Comparison of ENCODE assay signal across 14 mouse cellular contexts in the genomic region with DNA sequence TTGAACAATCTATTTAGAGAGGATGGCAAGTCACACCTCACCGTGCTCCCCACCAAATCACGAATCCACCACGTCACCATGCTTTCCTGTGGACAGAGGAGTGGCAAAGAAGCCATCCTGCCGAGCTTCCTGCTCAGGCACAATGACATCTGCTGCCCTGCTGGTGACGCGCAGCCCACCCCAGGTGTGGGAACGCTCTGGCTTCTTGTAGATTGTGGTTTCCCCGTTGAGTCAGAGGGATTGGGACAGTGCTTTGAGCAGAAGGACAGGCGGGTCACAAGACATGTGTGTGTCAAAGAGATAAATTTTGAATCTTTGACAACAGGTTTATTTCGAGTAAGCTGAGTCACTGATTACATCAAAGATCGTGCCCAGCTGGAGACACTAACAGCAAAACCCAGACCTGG.
DNase-seq lines count a peak whose midpoint lies in the region; ATAC-seq lines count a peak whose summit lies in the region.
"Had no signal": no experiment of that assay in that cellular context is flagged by ENCODE, and none has a peak within 500 bp of the region (broad histone marks: within the 10 kb centered on the region; RNA-seq: fewer than 3 reads in every experiment).

No protein-coding gene starts in this region.

- no peaks in the 10 kb centered on the region for H3K9me3 ChIP-seq in midbrain, embryonic 11.5 days (ENCODE audit: control insufficient read depth, low read length)
- H3K9me3 ChIP-seq: stomach, embryonic 15.5 days had no signal

- peak; percentile 10 for DNase-seq in spleen, adult 12 weeks (ENCODE audit: low spot score)
- DNase-seq in spleen, postnatal 14 days (ENCODE audit: low spot score in 2 of 2) = no peak
- DNase-seq in induced T-regulatory cell, adult 2 months (ENCODE audit: low read depth) = peak; percentile 89
- DNase-seq in naive thymus-derived CD4-positive, alpha-beta T cell, adult 2 months (ENCODE audit: low read depth) = peak; percentile 86
- DNase-seq in thymus, postnatal 4 days = peak; percentile 72
- no peak for DNase-seq in embryo, embryonic 9.5 days (ENCODE audit: extremely low spot score)
- no peak for DNase-seq in midbrain, embryonic 11.5 days (ENCODE audit: low spot score, missing footprints)
- DNase-seq in kidney, postnatal 25 days = no peak
- DNase-seq: cerebellum, postnatal 10 days; kidney, postnatal 36 days; left cerebral cortex, postnatal 4 days had no signal

- H3K4me3 ChIP-seq in midbrain, embryonic 11.5 days (ENCODE audit: low read depth, low read length) = no peak overlapping the region
- H3K4me3 ChIP-seq: erythroblast, embryonic 14.5 days; hindbrain, embryonic 10.5 days; stomach, embryonic 15.5 days had no signal

- no peak overlapping the region for H3K9ac ChIP-seq in midbrain, embryonic 11.5 days (ENCODE audit: low read length)
- H3K9ac ChIP-seq: stomach, embryonic 15.5 days had no signal

- H3K36me3 ChIP-seq in midbrain, embryonic 11.5 days (ENCODE audit: control insufficient read depth, insufficient read depth, low read length) = no peaks in the 10 kb centered on the region
- H3K36me3 ChIP-seq: hindbrain, embryonic 10.5 days; stomach, embryonic 15.5 days had no signal

- no peaks in the 10 kb centered on the region for H3K4me1 ChIP-seq in midbrain, embryonic 11.5 days (ENCODE audit: control insufficient read depth, insufficient read depth, low read length)

- no peak for ATAC-seq in midbrain, embryonic 11.5 days (ENCODE audit: low FRiP score)

- no peak overlapping the region for H3K27ac ChIP-seq in midbrain, embryonic 11.5 days (ENCODE audit: low read depth, low read length)
- H3K27ac ChIP-seq: hindbrain, embryonic 10.5 days; stomach, embryonic 15.5 days had no signal

- H3K4me2 ChIP-seq in midbrain, embryonic 11.5 days = no peak overlapping the region
- H3K4me2 ChIP-seq: stomach, embryonic 15.5 days had no signal

- 72% methylated on average over 11 of the region's 11 CpGs for WGBS in midbrain, embryonic 11.5 days

- no peaks in the 10 kb centered on the region for H3K27me3 ChIP-seq in midbrain, embryonic 11.5 days (ENCODE audit: control insufficient read depth, insufficient read depth, low read length)
- H3K27me3 ChIP-seq: stomach, embryonic 15.5 days had no signal

Comparison
In these comparisons a context has a peak if more than half of its experiments do, and no peak if none do; other contexts are left out.
1. DNase-seq: peak in spleen, adult 12 weeks (single experiment), induced T-regulatory cell, adult 2 months (single experiment), naive thymus-derived CD4-positive, alpha-beta T cell, adult 2 months (single experiment) and thymus, postnatal 4 days (single experiment); none in spleen, postnatal 14 days (0 of 2), embryo, embryonic 9.5 days (single experiment), midbrain, embryonic 11.5 days (single experiment) and kidney, postnatal 25 days (0 of 2).